Mouse (Mus musculus): Measurements from ENCODE around the gene Tbc1d14. TPM values are rescaled to one million over a fixed set of nuclear protein-coding genes. Genes with fewer than 3 reads are reported as not detected.

The Tbc1d14 gene
- polyA plus RNA-seq, 1 experiment: 30.2 TPM

- TF ChIP-seq POLR2A (IDR thresholded peaks at IDR 0.05; ENCODE audit: borderline replicate concordance, extremely low read depth, low read depth, low read length): no peak
- TF ChIP-seq CTCF (IDR thresholded peaks at IDR 0.05; ENCODE audit: insufficient read depth, low read length): no peak
- Histone ChIP-seq H3K4me3 (replicated peaks; ENCODE audit: extremely low read depth, low read depth, low read length) (no peak overlapping the region), H3K4me1 (ENCODE audit: control insufficient read depth, insufficient read depth, low read length) (no peaks in the 10 kb centered on the region)
- no peak for DNase-seq
- 15% methylated on average over 10 of the region's 10 CpGs for WGBS
These were observed 142.0 kb downstream of the Tbc1d14 start for GRCm38 (mm10) chr5:36451119-36451518.

- Histone ChIP-seq H3K4me1 (ENCODE audit: control insufficient read depth, insufficient read depth, low read length) (no peaks in the 10 kb centered on the region), H3K4me3 (replicated peaks; ENCODE audit: extremely low read depth, low read depth, low read length) (no peak overlapping the region)
- no peak for DNase-seq
- TF ChIP-seq POLR2A (IDR thresholded peaks at IDR 0.05; ENCODE audit: borderline replicate concordance, extremely low read depth, low read depth, low read length): no peak
- no peak for TF ChIP-seq CTCF (IDR thresholded peaks at IDR 0.05; ENCODE audit: insufficient read depth, low read length)
- WGBS: 55% methylated on average over 6 of the region's 6 CpGs
These were observed 143.2 kb downstream of the Tbc1d14 start for GRCm38 (mm10) chr5:36449710-36450358.

GRCm38 (mm10) chr5:36447872-36448271 lies 145.2 kb downstream of the Tbc1d14 start:
- no peak for DNase-seq
- Histone ChIP-seq H3K4me1 (ENCODE audit: control insufficient read depth, insufficient read depth, low read length) (no peaks in the 10 kb centered on the region), H3K4me3 (replicated peaks; ENCODE audit: extremely low read depth, low read depth, low read length) (no peak overlapping the region)
- TF ChIP-seq POLR2A (IDR thresholded peaks at IDR 0.05; ENCODE audit: borderline replicate concordance, extremely low read depth, low read depth, low read length) (no peak), CTCF (IDR thresholded peaks at IDR 0.05; ENCODE audit: insufficient read depth, low read length) (no peak)
- WGBS: 90% methylated on average over 12 of the region's 12 CpGs

- no peak for DNase-seq
- 33% methylated on average over 9 of the region's 9 CpGs for WGBS
- Histone ChIP-seq H3K4me3 (replicated peaks; ENCODE audit: extremely low read depth, low read depth, low read length) (no peak overlapping the region), H3K4me1 (ENCODE audit: control insufficient read depth, insufficient read depth, low read length) (no peaks in the 10 kb centered on the region)
- TF ChIP-seq CTCF (IDR thresholded peaks at IDR 0.05; ENCODE audit: insufficient read depth, low read length) (no peak), POLR2A (IDR thresholded peaks at IDR 0.05; ENCODE audit: borderline replicate concordance, extremely low read depth, low read depth, low read length) (no peak)
These were observed 146.7 kb downstream of the Tbc1d14 start for GRCm38 (mm10) chr5:36446166-36446890.

GRCm38 (mm10) chr5:36445028-36445427 lies 148.0 kb downstream of the Tbc1d14 start:
- TF ChIP-seq POLR2A (IDR thresholded peaks at IDR 0.05; ENCODE audit: borderline replicate concordance, extremely low read depth, low read depth, low read length) (no peak), CTCF (IDR thresholded peaks at IDR 0.05; ENCODE audit: insufficient read depth, low read length) (no peak)
- 33% methylated on average over 8 of the region's 8 CpGs for WGBS
- DNase-seq: no peak
- Histone ChIP-seq H3K4me1 (ENCODE audit: control insufficient read depth, insufficient read depth, low read length) (no peaks in the 10 kb centered on the region), H3K4me3 (replicated peaks; ENCODE audit: extremely low read depth, low read depth, low read length) (no peak overlapping the region)

GRCm38 (mm10) chr5:36444611-36445010 lies 148.5 kb downstream of the Tbc1d14 start:
- TF ChIP-seq POLR2A (IDR thresholded peaks at IDR 0.05; ENCODE audit: borderline replicate concordance, extremely low read depth, low read depth, low read length): no peak
- TF ChIP-seq CTCF (IDR thresholded peaks at IDR 0.05; ENCODE audit: insufficient read depth, low read length): no peak
- Histone ChIP-seq H3K4me3 (replicated peaks; ENCODE audit: extremely low read depth, low read depth, low read length) (no peak overlapping the region), H3K4me1 (ENCODE audit: control insufficient read depth, insufficient read depth, low read length) (no peaks in the 10 kb centered on the region)
- no peak for DNase-seq
- 56% methylated on average over 4 of the region's 4 CpGs for WGBS

- Histone ChIP-seq H3K4me1 (ENCODE audit: control insufficient read depth, insufficient read depth, low read length) (no peaks in the 10 kb centered on the region), H3K4me3 (replicated peaks; ENCODE audit: extremely low read depth, low read depth, low read length) (no peak overlapping the region)
- 48% methylated on average over 3 of the region's 3 CpGs for WGBS
- no peak for DNase-seq
- TF ChIP-seq POLR2A (IDR thresholded peaks at IDR 0.05; ENCODE audit: borderline replicate concordance, extremely low read depth, low read depth, low read length) (no peak), CTCF (IDR thresholded peaks at IDR 0.05; ENCODE audit: insufficient read depth, low read length) (no peak)
These were observed 152.3 kb downstream of the Tbc1d14 start for GRCm38 (mm10) chr5:36440741-36441140.

Other genes starting within 250 kb of the Tbc1d14 start
- gene Sorcs2, start 195.1 kb downstream of the Tbc1d14 start, polyA plus RNA-seq (2012; rRNA removed): 17.5 and 19.3 TPM in 2 replicates
- 7.0 and 9.1 TPM in 2 replicates for gene Grpel1, start 128.3 kb downstream of the Tbc1d14 start, polyA plus RNA-seq (2012; rRNA removed)
- gene Tada2b, start 109.0 kb downstream of the Tbc1d14 start, polyA plus RNA-seq (2012; rRNA removed): 13.4 and 13.9 TPM in 2 replicates
- 0.37 and 0.82 TPM in 2 replicates for gene Ccdc96, start 108.7 kb downstream of the Tbc1d14 start, polyA plus RNA-seq (2012; rRNA removed)
- 14.4 and 23.3 TPM in 2 replicates for gene D5Ertd579e, start 102.7 kb upstream of the Tbc1d14 start, polyA plus RNA-seq (2012; rRNA removed)
- gene Bloc1s4, start 155.4 kb upstream of the Tbc1d14 start, polyA plus RNA-seq (2012; rRNA removed): 25.7 and 33.4 TPM in 2 replicates
- 127 and 129 TPM in 2 replicates for gene Mrfap1, start 203.5 kb upstream of the Tbc1d14 start, polyA plus RNA-seq (2012; rRNA removed)
- 95.6 and 106 TPM in 2 replicates for gene Man2b2, start 237.4 kb upstream of the Tbc1d14 start, polyA plus RNA-seq (2012; rRNA removed)

Data from lung, adult 2 months (tissue).